Mouse (Mus musculus) hindbrain, embryonic 10.5 days (tissue): Measurements from ENCODE around the gene Gm49369. TPM values are rescaled to one million over a fixed set of nuclear protein-coding genes. Genes with fewer than 3 reads are reported as not detected.
"Not testable (repeated sequence)": the region's sequence is repeated elsewhere in the genome, so short reads cannot be mapped to it uniquely, and the experiment has no call there.

Experiments
- DNase-seq: peaks from one replicate; pipeline ENCODE4 v3.0.0-alpha.2; 2017; ENCODE audit warnings: low spot score
- H3K27ac ChIP-seq: fragments of 300-500 bp; sonication (generic); 2 replicates; pipeline ENCODE4 v1.5.1; 2016; ENCODE audit warnings: mild to moderate bottlenecking, moderate library complexity
- H3K27me3 ChIP-seq: fragments of 300-500 bp; sonication (generic); 2 replicates; pipeline ENCODE4 v1.6.1; 2016; ENCODE audit warnings: mild to moderate bottlenecking; ENCODE audit not compliant: poor library complexity, insufficient read depth, severe bottlenecking
- H3K36me3 ChIP-seq: fragments of 300-500 bp; sonication (generic); 2 replicates; pipeline ENCODE4 v1.6.1; 2016; ENCODE audit warnings: mild to moderate bottlenecking, moderate library complexity
- H3K4me1 ChIP-seq: fragments of 300-500 bp; sonication (generic); replicated peaks from 2 replicates; pipeline ENCODE4 v1.6.1; 2016; ENCODE audit warnings: mild to moderate bottlenecking
- H3K4me3 ChIP-seq: fragments of 300-500 bp; sonication (generic); 2 replicates; pipeline ENCODE4 v1.5.1; 2016; ENCODE audit warnings: mild to moderate bottlenecking, moderate library complexity
- H3K9me3 ChIP-seq: fragments of 300-500 bp; sonication (generic); 2 replicates; pipeline ENCODE4 v1.6.1; 2016; ENCODE audit warnings: mild to moderate bottlenecking, moderate library complexity
- WGBS: fragments of 180-500 bp; shearing (Covaris S2); methylation state at CpG from one replicate; pipeline ENCODE4 v1.1.7; 2016; 5-methylcytosine and 5-hydroxymethylcytosine counted together
- polyA plus RNA-seq: library from polyadenylated mRNA; unstranded; fragments of >200 nt; fragmentation: Nextera tagmentation; extraction: Ambion mirVana; gene quantifications from 2 replicates; pipeline ENCODE4 v1.2.1, GENCODE M21; 2016

Gene Gm49369
- polyA plus RNA-seq, 1 experiment from 2014 or later = 1.5 TPM

DNA sequence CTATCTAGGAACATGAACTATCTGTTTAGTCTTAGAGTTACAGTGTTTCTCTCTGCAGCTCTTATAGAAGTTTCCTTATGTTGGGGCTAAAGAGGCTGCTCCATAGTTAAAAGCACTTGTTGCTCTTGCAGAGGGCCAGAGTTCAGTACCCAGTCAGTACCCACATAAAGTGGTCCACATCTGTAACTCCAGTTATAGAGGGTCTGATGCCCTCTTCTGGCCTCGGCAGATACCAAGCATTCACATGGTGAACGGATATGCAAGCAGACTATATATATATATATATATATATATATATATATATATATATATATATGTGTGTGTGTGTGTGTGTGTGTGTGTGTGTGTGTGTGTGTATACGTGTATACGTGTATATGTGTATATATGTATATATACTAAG lies 25.5 kb upstream of the Gm49369 start:
- DNase-seq = no peak
- Histone ChIP-seq H3K9me3 (no peaks in the 10 kb centered on the region), H3K4me3 (no peak overlapping the region), H3K4me1 (no peaks in the 10 kb centered on the region), H3K27me3 (no peaks in the 10 kb centered on the region), H3K27ac (no peak overlapping the region), H3K36me3 (no peaks in the 10 kb centered on the region)
- WGBS = 78% methylated on average over 4 of the region's 4 CpGs

DNA sequence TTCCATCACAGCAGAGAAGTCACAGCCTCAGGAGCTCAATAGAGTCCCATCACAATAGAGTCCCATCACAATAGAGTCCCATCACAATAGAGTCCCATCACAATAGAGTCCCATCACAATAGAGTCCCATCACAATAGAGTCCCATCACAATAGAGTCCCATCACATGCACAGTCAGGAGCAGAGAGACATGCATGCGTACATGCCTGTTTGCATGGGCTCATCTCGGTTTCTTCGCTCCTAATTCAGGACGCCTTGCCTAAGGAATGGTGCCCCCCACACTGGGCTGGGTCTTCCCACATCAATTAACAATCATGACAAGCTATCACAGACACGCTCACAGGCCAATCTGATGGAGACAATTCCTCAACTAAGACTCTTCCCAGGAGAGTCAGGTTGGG lies 22.7 kb upstream of the Gm49369 start:
- not testable (repeated sequence) for H3K4me3 ChIP-seq, H3K4me1 ChIP-seq, H3K36me3 ChIP-seq, DNase-seq, H3K27ac ChIP-seq, H3K9me3 ChIP-seq, H3K27me3 ChIP-seq
- 85% methylated on average over 5 of the region's 5 CpGs for WGBS

- Histone ChIP-seq H3K36me3 (no peaks in the 10 kb centered on the region), H3K27ac (no peak overlapping the region), H3K4me1 (peaks cover 8% of the 10 kb centered on the region; the same call in 1 of the 2 replicates), H3K27me3 (no peaks in the 10 kb centered on the region), H3K9me3 (no peaks in the 10 kb centered on the region), H3K4me3 (no peak overlapping the region)
- DNase-seq = no peak
- 84% methylated on average over 4 of the region's 4 CpGs for WGBS
These were observed 21.1 kb upstream of the Gm49369 start for GRCm38 (mm10) chr7:142403591-142403990.

DNA sequence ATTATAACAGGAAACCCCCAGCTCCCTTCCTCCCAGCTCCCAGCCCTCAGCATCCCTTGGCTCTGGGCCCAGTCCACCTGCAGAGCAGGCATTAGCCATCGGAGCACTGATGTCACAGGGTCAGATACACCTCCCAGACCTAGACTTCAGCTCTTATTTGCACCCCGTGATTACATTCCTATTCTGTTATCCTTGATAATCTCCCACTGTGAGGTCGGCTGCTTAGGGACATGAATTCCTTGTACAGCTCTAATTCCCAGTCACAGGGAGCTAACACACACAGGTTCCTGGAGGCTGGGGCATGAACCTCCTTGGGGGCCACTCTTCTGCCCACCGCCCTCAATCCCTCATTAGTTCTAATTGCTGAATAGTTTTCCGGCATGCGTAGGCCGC lies 18.3 kb upstream of the Gm49369 start:
- Histone ChIP-seq H3K36me3 (no peaks in the 10 kb centered on the region), H3K27ac (no peak overlapping the region), H3K9me3 (no peaks in the 10 kb centered on the region), H3K27me3 (0 out of 2 replicates have a peak, but pooled peaks cover 3% of the 10 kb centered on the region), H3K4me3 (no peak overlapping the region), H3K4me1 (peaks cover 15% of the 10 kb centered on the region; the same call in 1 of the 2 replicates)
- DNase-seq = no peak
- WGBS = 58% methylated on average over 7 of the region's 7 CpGs

DNA sequence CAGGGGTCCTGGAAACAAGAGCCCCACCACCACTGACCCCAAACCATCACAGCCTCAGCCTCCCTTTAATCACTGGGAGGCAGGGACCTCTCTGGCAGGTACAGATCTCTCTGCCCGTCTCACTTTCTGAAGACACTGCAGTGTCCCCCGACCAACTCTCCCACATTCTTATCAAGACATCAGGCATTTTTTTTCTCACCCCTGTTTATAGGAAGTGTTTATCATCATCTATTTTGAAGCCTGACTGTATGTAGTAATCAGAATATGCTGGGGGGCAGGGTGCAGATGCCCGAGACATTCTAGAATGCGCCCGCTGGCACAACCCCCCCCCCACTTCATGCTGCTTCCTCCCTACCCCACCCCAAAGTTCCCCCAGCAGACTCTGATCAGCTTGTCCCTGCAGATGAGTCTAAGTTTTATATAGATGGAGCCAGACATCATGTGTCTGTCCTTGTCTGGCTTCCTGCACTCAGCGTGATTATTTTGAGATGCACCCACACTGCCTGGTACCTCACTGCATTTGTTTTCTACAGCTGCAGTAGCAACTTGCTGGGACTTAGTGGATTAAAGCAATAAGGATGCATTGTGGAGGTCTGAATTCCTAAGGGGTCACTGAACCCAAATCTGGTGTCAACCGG lies 17.8 kb upstream of the Gm49369 start:
- Histone ChIP-seq H3K9me3 (no peaks in the 10 kb centered on the region), H3K4me3 (no peak overlapping the region), H3K36me3 (no peaks in the 10 kb centered on the region), H3K27me3 (0 out of 2 replicates have a peak, but pooled peaks cover 3% of the 10 kb centered on the region), H3K27ac (no peak overlapping the region), H3K4me1 (peaks cover 15% of the 10 kb centered on the region; the same call in 1 of the 2 replicates)
- WGBS = 77% methylated on average over 7 of the region's 7 CpGs
- DNase-seq = no peak

DNA sequence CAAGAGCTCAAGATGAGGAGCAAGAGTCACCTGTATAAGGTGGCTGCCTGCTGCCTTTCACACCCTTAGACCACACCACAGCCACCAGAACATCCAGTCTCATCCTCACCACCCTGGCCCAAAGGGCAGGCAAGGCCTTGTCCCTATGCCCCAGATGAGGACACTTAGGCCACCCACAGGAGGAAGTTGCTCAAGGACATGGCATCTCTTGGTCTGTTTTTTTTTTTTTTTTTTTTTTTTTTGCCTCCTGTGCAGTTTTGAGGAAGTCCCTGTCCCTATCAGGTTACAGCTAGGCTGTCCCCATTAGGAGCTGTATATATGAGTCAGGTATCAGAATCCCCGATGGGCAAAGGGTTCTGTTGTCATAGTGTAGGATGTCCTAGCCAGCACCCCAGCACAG lies 16.8 kb upstream of the Gm49369 start:
- DNase-seq = no peak
- Histone ChIP-seq H3K9me3 (no peaks in the 10 kb centered on the region), H3K4me3 (no peak overlapping the region), H3K4me1 (peaks cover 15% of the 10 kb centered on the region; the same call in 1 of the 2 replicates), H3K36me3 (no peaks in the 10 kb centered on the region), H3K27me3 (0 out of 2 replicates have a peak, but pooled peaks cover 3% of the 10 kb centered on the region), H3K27ac (no peak overlapping the region)
- WGBS = 81% methylated on average over 1 of the region's 1 CpGs

GRCm38 (mm10) chr7:142398052-142398451 lies 15.6 kb upstream of the Gm49369 start:
- Histone ChIP-seq H3K27me3 (0 out of 2 replicates have a peak, but pooled peaks cover 3% of the 10 kb centered on the region), H3K4me3 (no peak overlapping the region), H3K27ac (no peak overlapping the region), H3K36me3 (no peaks in the 10 kb centered on the region), H3K9me3 (no peaks in the 10 kb centered on the region), H3K4me1 (peaks cover 15% of the 10 kb centered on the region; the same call in 1 of the 2 replicates)
- WGBS = 66% methylated on average over 2 of the region's 2 CpGs
- DNase-seq = no peak

DNA sequence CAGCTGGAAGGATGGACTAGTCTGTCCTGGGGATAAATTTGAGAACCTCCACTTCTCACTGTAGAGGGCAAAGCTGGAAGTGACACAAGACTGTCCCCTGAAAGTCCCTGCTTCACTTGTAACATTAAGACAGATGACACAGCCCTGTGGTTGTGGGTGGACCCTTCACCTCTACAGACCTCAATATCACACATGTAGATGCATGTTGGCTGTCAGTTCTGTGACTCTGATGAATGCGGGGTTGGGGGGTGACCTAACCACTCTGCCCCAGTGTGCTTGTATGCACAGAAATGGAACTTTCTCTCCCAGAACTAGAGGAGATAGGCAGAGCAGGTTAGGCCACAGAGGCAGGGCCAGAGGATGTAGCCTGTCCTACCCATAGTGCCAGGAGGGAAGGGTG lies 14.1 kb upstream of the Gm49369 start:
- Histone ChIP-seq H3K4me1 (peaks cover 22% of the 10 kb centered on the region; the same call in 1 of the 2 replicates), H3K9me3 (no peaks in the 10 kb centered on the region), H3K27me3 (0 out of 2 replicates have a peak, but pooled peaks cover 3% of the 10 kb centered on the region), H3K27ac (no peak overlapping the region), H3K4me3 (no peak overlapping the region), H3K36me3 (no peaks in the 10 kb centered on the region)
- no peak for DNase-seq
- WGBS = 85% methylated on average over 1 of the region's 1 CpGs

DNA sequence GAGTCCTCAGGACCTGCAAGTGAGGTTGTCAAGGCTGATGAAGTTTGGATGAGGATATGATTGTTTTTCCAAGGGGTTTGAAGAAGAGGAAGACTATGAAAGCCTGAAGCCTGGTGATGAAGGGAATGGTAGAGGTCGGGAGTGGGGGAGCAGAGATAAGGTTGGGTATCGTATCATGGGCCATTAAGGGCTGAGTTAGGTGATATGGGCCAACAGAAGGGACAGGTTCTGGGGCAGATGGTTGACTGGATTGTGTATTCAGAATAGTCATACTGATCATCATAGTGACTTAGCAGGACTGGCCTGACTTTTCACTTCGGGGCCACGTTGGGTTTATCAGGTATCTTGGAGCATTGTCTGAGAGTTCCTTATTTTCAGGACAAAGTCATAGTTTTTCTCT lies 13.0 kb upstream of the Gm49369 start:
- Histone ChIP-seq H3K4me3 (no peak overlapping the region), H3K27ac (no peak overlapping the region), H3K4me1 (peaks cover 16% of the 10 kb centered on the region; the same call in 1 of the 2 replicates), H3K27me3 (0 out of 2 replicates have a peak, but pooled peaks cover 4% of the 10 kb centered on the region), H3K9me3 (no peaks in the 10 kb centered on the region), H3K36me3 (no peaks in the 10 kb centered on the region)
- WGBS = 82% methylated on average over 4 of the region's 4 CpGs
- no peak for DNase-seq

DNA sequence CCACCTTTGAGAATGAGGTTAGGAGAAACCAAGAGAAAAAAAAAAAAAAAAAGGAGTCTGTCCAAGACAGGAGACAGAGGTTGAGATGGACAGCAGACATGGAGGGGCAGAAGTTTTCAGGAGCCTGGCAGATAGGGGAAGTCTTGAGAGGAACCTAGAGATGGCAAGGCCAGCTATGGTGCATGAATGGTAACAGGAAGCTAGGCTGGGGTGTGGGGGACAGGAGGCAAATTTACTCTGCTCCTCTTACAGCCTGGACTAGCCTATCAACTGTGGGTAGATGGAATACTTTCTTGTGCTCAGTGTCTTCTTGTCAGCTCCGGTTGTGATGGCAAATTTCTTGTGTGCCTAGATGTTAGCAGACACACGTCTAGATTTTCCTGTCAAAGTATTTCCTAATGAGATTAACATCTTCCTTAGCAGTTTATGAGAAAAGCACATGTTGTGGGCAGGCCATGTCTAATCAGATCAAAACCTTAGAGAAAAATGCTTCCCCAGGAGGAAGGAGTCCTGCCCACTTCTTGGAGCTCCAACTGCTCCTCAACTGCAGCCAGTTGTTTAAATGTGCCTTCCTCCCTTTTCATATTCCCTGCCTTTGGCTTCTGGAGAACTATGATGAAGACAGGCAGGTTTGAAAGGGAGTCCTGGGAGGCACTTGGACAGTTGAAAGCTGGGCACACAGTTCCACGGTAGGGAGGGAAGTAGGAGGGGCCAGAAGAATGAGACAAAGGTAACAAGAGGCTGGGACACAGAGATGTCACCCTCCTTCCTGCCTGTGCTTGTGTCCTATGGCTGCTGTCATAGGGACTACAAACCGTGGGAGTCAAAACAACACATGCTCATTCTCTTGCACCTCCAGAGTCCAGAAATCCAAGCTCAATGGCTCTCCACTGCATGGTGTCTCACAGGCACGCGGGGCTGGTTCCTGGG lies 12.1 kb upstream of the Gm49369 start:
- no peak for DNase-seq
- H3K27me3 ChIP-seq = 0 out of 2 replicates have a peak, but pooled peaks cover 8% of the 10 kb centered on the region
- WGBS = 71% methylated on average over 6 of the region's 6 CpGs

DNA sequence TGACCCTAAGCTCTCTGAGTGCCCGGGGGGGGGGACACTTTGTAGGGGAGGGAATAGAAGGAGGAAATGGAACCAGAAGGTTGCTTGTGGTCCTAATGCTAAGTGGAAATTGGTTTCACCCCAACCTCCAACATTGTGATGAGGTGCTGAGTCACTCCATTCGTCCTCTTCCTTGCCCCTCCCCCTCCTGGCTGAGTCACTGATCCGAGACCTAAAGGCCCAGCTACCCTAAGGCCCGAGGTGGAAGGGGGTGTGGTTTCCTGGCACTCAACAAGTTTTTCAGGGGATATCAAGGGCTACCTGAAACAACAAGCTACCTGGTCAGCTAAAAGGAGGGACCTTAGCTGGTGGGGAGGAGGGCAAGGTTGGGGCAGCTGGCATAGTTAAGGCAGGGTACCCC lies 10.7 kb upstream of the Gm49369 start:
- Histone ChIP-seq H3K27ac (peak overlapping the region; percentile 37), H3K36me3 (no peaks in the 10 kb centered on the region), H3K27me3 (0 out of 2 replicates have a peak, but pooled peaks cover 8% of the 10 kb centered on the region), H3K4me1 (peaks cover 13% of the 10 kb centered on the region; the same call in 1 of the 2 replicates), H3K9me3 (no peaks in the 10 kb centered on the region), H3K4me3 (no peak overlapping the region)
- whole genome bisulfite sequencing = 28% methylated on average over 4 of the region's 4 CpGs
- no peak for DNase-seq

More for the DNA sequence above, 12.1 kb upstream of the Gm49369 start:
- no peaks in the 10 kb centered on the region for H3K9me3 ChIP-seq
- H3K4me3 ChIP-seq = no peak overlapping the region
- H3K36me3 ChIP-seq = no peaks in the 10 kb centered on the region
- no peak overlapping the region for H3K27ac ChIP-seq
- peaks cover 13% of the 10 kb centered on the region; the same call in 1 of the 2 replicates for H3K4me1 ChIP-seq

- 70% methylated on average over 4 of the region's 4 CpGs for WGBS
- no peaks in the 10 kb centered on the region for H3K9me3 ChIP-seq
- H3K4me3 ChIP-seq = no peak overlapping the region
- H3K4me1 ChIP-seq = peaks cover 20% of the 10 kb centered on the region
- H3K27me3 ChIP-seq = 0 out of 2 replicates have a peak, but pooled peaks cover 6% of the 10 kb centered on the region
- DNase-seq = no peak
- H3K27ac ChIP-seq = no peak overlapping the region
- no peaks in the 10 kb centered on the region for H3K36me3 ChIP-seq
These were observed 9.1 kb upstream of the Gm49369 start for GRCm38 (mm10) chr7:142391609-142392008.

DNA sequence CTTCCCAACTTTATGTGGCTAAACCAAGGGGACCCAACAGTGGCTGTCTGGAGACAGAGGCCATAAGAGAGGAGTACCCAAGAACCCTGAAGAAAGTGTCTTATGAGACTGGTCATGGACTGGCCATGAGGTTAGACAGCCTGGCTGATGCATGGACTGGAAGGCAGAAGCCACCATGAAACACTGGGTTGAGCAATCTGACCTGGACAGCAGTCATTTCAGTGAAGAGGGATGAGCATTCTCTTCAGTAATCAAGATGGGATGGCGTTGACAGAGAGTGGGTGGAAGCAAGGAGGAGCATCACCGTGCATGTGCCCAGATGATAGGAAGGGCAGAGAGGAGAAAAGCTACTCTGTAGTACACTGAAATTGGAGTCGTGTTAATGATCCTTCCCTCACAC lies 8.6 kb upstream of the Gm49369 start:
- WGBS = 81% methylated on average over 3 of the region's 3 CpGs

More for the DNA sequence above, 8.6 kb upstream of the Gm49369 start:
- no peaks in the 10 kb centered on the region for H3K36me3 ChIP-seq
- no peak for DNase-seq
- 0 out of 2 replicates have a peak, but pooled peaks cover 6% of the 10 kb centered on the region for H3K27me3 ChIP-seq
- H3K9me3 ChIP-seq = no peaks in the 10 kb centered on the region
- no peak overlapping the region for H3K27ac ChIP-seq
- peaks cover 25% of the 10 kb centered on the region for H3K4me1 ChIP-seq
- H3K4me3 ChIP-seq = no peak overlapping the region
